Mouse (Mus musculus) brain, embryonic 18.5 days (tissue): Measurements from ENCODE around the gene Muc15.

Experiments used
- DNase-seq: peaks from one replicate; pipeline ENCODE4 v3.0.0-alpha.2; 2012; ENCODE audit warnings: low read depth, low spot score

Muc15 gene

GRCm38 (mm10) chr2:110721290-110721753, at the start of gene Muc15:
Gene Muc15, plus strand, starts transcription at chr2:110721340.
- no peak for DNase-seq

GRCm38 (mm10) chr2:110709436-110709835, 11.7 kb upstream of the Muc15 start:
- DNase-seq = no peak

GRCm38 (mm10) chr2:110710055-110710720, 11.0 kb upstream of the Muc15 start:
- no peak for DNase-seq

- no peak for DNase-seq
Observed at GRCm38 (mm10) chr2:110719051-110719450, 2.1 kb upstream of the Muc15 start.

GRCm38 (mm10) chr2:110722208-110722607, 1.1 kb downstream of the Muc15 start:
- DNase-seq = no peak

GRCm38 (mm10) chr2:110726106-110726505, 5.0 kb downstream of the Muc15 start:
- DNase-seq = no peak

GRCm38 (mm10) chr2:110737236-110737635, 16.1 kb downstream of the Muc15 start:
- DNase-seq = no peak

GRCm38 (mm10) chr2:110737981-110738380, 16.8 kb downstream of the Muc15 start:
- DNase-seq = no peak

- no peak for DNase-seq
Observed at GRCm38 (mm10) chr2:110739781-110740180, 18.6 kb downstream of the Muc15 start.

GRCm38 (mm10) chr2:110740493-110740892, 19.4 kb downstream of the Muc15 start:
- no peak for DNase-seq

GRCm38 (mm10) chr2:110757556-110757955, 36.4 kb downstream of the Muc15 start:
- DNase-seq = no peak

GRCm38 (mm10) chr2:110759434-110759833, 38.3 kb downstream of the Muc15 start:
- DNase-seq = no peak

GRCm38 (mm10) chr2:110787396-110787795, 66.3 kb downstream of the Muc15 start:
- no peak for DNase-seq
